Mouse (Mus musculus): ENCODE data around the gene Gm3252. TPM values are rescaled to one million over a fixed set of nuclear protein-coding genes. Genes with fewer than 3 reads are reported as not detected.

Gene Gm3252
- total RNA-seq (2023) = not detected

GRCm38 (mm10) chr14:4726038-4726880 is at the start of gene Gm3252:
Gm3252 (plus strand) TSS chr14:4726775.

GRCm38 (mm10) chr14:4708938-4709337 is 17.6 kb upstream of the Gm3252 start, which contains the start of gene Gm7876:
Gm7876 (plus strand) TSS chr14:4709238.

GRCm38 (mm10) chr14:4776037-4776436 is 49.5 kb downstream of the Gm3252 start, which contains the start of gene Gm9602:
Gm9602 (plus strand) TSS chr14:4776337.

Other genes with a start within 250 kb of the Gm3252 start
- gene Gm3182, start 245.0 kb upstream of the Gm3252 start, total RNA-seq (2023) = not detected
- not detected for gene Gm3047, start 171.4 kb upstream of the Gm3252 start, total RNA-seq (2023)
- not detected for gene Gm8159, start 94.4 kb upstream of the Gm3252 start, total RNA-seq (2023)
- gene Gm3239, start 62.6 kb upstream of the Gm3252 start, total RNA-seq (2023) = not detected
- not detected for gene Gm7876, start 17.5 kb upstream of the Gm3252 start, total RNA-seq (2023)
- gene Gm9602, start 49.6 kb downstream of the Gm3252 start, total RNA-seq (2023) = not detected
- not detected for gene Gm3269, start 111.3 kb downstream of the Gm3252 start, total RNA-seq (2023)
- gene Gm3264, start 128.8 kb downstream of the Gm3252 start, total RNA-seq (2023) = not detected
- gene Gm3278, start 165.6 kb downstream of the Gm3252 start, total RNA-seq (2023) = not detected

All from neutrophil, adult 59 days (primary cell).